Mouse (Mus musculus): Measurements from ENCODE around the gene Coro2b. TPM values are rescaled to one million over a fixed set of nuclear protein-coding genes. Genes with fewer than 3 reads are reported as not detected.

Gene Coro2b
- polyA plus RNA-seq, 2 experiments = 10.3 to 20.8 TPM

DNA sequence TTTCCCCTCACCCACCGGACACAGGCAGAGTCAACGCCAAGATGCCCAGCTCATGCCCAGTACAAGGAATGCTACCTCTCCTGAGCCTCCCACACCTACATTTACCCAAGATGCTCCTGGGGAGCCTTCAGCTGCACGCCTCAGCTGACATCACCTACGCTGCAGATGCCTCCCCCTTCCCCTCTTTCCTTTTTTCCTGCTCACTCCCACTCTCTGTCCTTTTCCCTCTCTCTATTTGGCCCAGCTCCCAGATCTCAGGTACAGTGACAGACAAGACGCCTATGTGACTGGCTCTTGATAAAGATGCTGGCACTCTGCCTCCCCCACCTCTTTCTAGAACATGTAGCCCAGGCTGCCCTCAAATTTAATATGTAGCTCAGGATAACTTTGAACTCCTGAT lies 45.2 kb downstream of the Coro2b start:
- no peaks in the 10 kb centered on the region for H3K36me3 ChIP-seq (ENCODE audit: control insufficient read depth, insufficient read depth, low read length)
- no peak for DNase-seq (ENCODE audit: low spot score)
- H3K4me3 ChIP-seq (replicated peaks; ENCODE audit: low read length) = no peak overlapping the region
- no peak overlapping the region for H3K27ac ChIP-seq (replicated peaks; ENCODE audit: low read depth, low read length)
- no peak overlapping the region for H3K4me2 ChIP-seq (replicated peaks; ENCODE audit: low read depth, low read length, severe bottlenecking)
- no peaks in the 10 kb centered on the region for H3K27me3 ChIP-seq (ENCODE audit: control insufficient read depth, insufficient read depth, low read length)
- WGBS = 86% methylated on average over 5 of the region's 5 CpGs
- H3K4me1 ChIP-seq (ENCODE audit: control insufficient read depth, insufficient read depth, low read length) = no peaks in the 10 kb centered on the region
- ATAC-seq (ENCODE audit: low FRiP score, low read depth) = no peak
- no peak overlapping the region for H3K9ac ChIP-seq (ENCODE audit: low read depth, low read length, severe bottlenecking)
- no peaks in the 10 kb centered on the region for H3K9me3 ChIP-seq (ENCODE audit: control insufficient read depth, low read length)
- no peak for TF ChIP-seq POLR2A (IDR thresholded peaks at IDR 0.05; ENCODE audit: borderline replicate concordance, extremely low read depth, insufficient read depth, insufficient read length)

DNA sequence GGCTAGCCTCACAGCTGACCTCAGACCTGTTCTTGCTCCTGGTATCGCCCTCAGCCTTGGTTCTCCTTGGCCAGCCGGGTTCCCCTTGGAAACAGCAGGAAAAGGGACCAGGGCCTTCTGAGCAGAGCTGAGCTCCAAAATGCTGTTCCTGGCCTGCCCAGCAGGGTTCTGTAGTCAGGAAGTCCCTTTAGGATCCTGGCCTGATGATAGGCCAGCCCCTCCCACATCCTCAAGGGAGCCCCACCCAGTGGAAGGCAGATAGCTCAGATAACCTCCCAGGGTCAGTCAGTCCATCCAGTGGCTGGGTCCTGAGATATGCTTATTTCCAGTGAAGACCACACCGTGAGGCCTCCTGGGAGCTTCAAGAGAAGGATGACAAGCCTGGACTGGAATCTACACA lies 45.7 kb downstream of the Coro2b start:
- Histone ChIP-seq H3K9ac (ENCODE audit: low read depth, low read length, severe bottlenecking) (no peak overlapping the region), H3K9me3 (ENCODE audit: control insufficient read depth, low read length) (no peaks in the 10 kb centered on the region), H3K27ac (replicated peaks; ENCODE audit: low read depth, low read length) (no peak overlapping the region), H3K4me1 (ENCODE audit: control insufficient read depth, insufficient read depth, low read length) (no peaks in the 10 kb centered on the region), H3K36me3 (ENCODE audit: control insufficient read depth, insufficient read depth, low read length) (no peaks in the 10 kb centered on the region), H3K27me3 (ENCODE audit: control insufficient read depth, insufficient read depth, low read length) (no peaks in the 10 kb centered on the region), H3K4me3 (replicated peaks; ENCODE audit: low read length) (no peak overlapping the region), H3K4me2 (replicated peaks; ENCODE audit: low read depth, low read length, severe bottlenecking) (no peak overlapping the region)
- TF ChIP-seq POLR2A (IDR thresholded peaks at IDR 0.05; ENCODE audit: borderline replicate concordance, extremely low read depth, insufficient read depth, insufficient read length) = no peak
- DNase-seq (ENCODE audit: low spot score) (no peak), ATAC-seq (ENCODE audit: low FRiP score, low read depth) (no peak)
- 60% methylated on average over 3 of the region's 3 CpGs for WGBS

- 40% methylated on average over 4 of the region's 4 CpGs for WGBS
- Histone ChIP-seq H3K4me3 (replicated peaks; ENCODE audit: low read length) (no peak overlapping the region), H3K36me3 (ENCODE audit: control insufficient read depth, insufficient read depth, low read length) (no peaks in the 10 kb centered on the region), H3K27ac (replicated peaks; ENCODE audit: low read depth, low read length) (no peak overlapping the region), H3K9ac (ENCODE audit: low read depth, low read length, severe bottlenecking) (no peak overlapping the region), H3K4me1 (ENCODE audit: control insufficient read depth, insufficient read depth, low read length) (no peaks in the 10 kb centered on the region), H3K27me3 (ENCODE audit: control insufficient read depth, insufficient read depth, low read length) (no peaks in the 10 kb centered on the region), H3K4me2 (replicated peaks; ENCODE audit: low read depth, low read length, severe bottlenecking) (no peak overlapping the region), H3K9me3 (ENCODE audit: control insufficient read depth, low read length) (no peaks in the 10 kb centered on the region)
- no peak for TF ChIP-seq POLR2A (IDR thresholded peaks at IDR 0.05; ENCODE audit: borderline replicate concordance, extremely low read depth, insufficient read depth, insufficient read length)
- ATAC-seq (ENCODE audit: low FRiP score, low read depth) = no peak
- no peak for DNase-seq (ENCODE audit: low spot score)
These were observed 52.7 kb downstream of the Coro2b start for GRCm38 (mm10) chr9:62484107-62484506.

GRCm38 (mm10) chr9:62482788-62483187 lies 54.1 kb downstream of the Coro2b start:
- DNase-seq (ENCODE audit: low spot score) (no peak), ATAC-seq (ENCODE audit: low FRiP score, low read depth) (no peak)
- Histone ChIP-seq H3K36me3 (ENCODE audit: control insufficient read depth, insufficient read depth, low read length) (no peaks in the 10 kb centered on the region), H3K27ac (replicated peaks; ENCODE audit: low read depth, low read length) (no peak overlapping the region), H3K27me3 (ENCODE audit: control insufficient read depth, insufficient read depth, low read length) (no peaks in the 10 kb centered on the region), H3K4me2 (replicated peaks; ENCODE audit: low read depth, low read length, severe bottlenecking) (no peak overlapping the region), H3K9me3 (ENCODE audit: control insufficient read depth, low read length) (no peaks in the 10 kb centered on the region), H3K4me3 (replicated peaks; ENCODE audit: low read length) (no peak overlapping the region), H3K9ac (ENCODE audit: low read depth, low read length, severe bottlenecking) (no peak overlapping the region), H3K4me1 (ENCODE audit: control insufficient read depth, insufficient read depth, low read length) (no peaks in the 10 kb centered on the region)
- WGBS = 84% methylated on average over 3 of the region's 3 CpGs
- TF ChIP-seq POLR2A (IDR thresholded peaks at IDR 0.05; ENCODE audit: borderline replicate concordance, extremely low read depth, insufficient read depth, insufficient read length) = no peak

DNA sequence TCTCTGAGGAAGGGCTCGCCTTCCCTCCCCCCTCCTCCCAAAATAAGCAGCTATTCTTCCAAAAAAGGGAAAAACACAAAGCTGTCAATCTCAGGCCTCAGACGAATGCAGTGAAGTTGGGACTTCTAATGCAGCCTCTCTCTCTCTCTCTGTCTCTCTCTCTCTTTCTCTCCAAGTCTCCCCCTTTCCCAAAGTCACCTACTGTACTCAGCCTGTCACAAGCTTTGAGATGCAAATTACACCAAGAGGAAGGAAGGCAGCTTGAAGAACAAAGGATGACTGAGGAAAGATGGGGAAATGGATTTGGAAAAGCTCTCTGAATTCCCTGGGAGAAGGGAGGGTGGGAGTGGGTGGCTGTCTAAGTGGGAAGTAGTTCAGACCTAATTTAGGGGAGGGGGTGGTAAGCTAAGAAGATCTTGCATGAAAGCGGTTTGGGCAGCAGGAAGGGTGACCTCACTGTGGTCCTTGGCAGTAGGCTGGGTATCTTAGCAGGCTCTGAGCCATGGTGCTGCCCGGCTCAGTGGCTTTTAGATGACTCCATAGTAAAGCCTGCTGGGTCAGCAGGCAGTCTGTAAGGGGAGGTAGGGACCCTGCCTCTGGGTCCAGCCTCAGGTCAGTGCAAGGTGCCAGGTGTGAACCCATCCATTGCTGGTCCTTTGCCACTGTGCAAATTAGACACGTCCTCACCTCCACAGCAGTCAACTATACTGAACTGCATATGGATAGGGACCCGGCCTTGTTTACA lies 55.8 kb downstream of the Coro2b start:
- Histone ChIP-seq H3K9me3 (ENCODE audit: control insufficient read depth, low read length) (no peaks in the 10 kb centered on the region), H3K27ac (replicated peaks; ENCODE audit: low read depth, low read length) (no peak overlapping the region), H3K36me3 (ENCODE audit: control insufficient read depth, insufficient read depth, low read length) (no peaks in the 10 kb centered on the region), H3K4me3 (replicated peaks; ENCODE audit: low read length) (no peak overlapping the region), H3K4me2 (replicated peaks; ENCODE audit: low read depth, low read length, severe bottlenecking) (no peak overlapping the region), H3K9ac (ENCODE audit: low read depth, low read length, severe bottlenecking) (no peak overlapping the region), H3K4me1 (ENCODE audit: control insufficient read depth, insufficient read depth, low read length) (0 out of 2 replicates have a peak, but pooled peaks cover 8% of the 10 kb centered on the region), H3K27me3 (ENCODE audit: control insufficient read depth, insufficient read depth, low read length) (no peaks in the 10 kb centered on the region)
- no peak for TF ChIP-seq POLR2A (IDR thresholded peaks at IDR 0.05; ENCODE audit: borderline replicate concordance, extremely low read depth, insufficient read depth, insufficient read length)
- WGBS = 60% methylated on average over 6 of the region's 6 CpGs
- DNase-seq (ENCODE audit: low spot score) (no peak), ATAC-seq (ENCODE audit: low FRiP score, low read depth) (no peak)

Measured in limb, embryonic 14.5 days (tissue).